Mouse (Mus musculus): Measurements from ENCODE around the gene Zbtb25. TPM values are rescaled to one million over a fixed set of nuclear protein-coding genes. Genes with fewer than 3 reads are reported as not detected.

The Zbtb25 gene
- total and polyA plus RNA-seq, 3 experiments = 5.5 to 12.3 TPM; not detected in 1

DNA sequence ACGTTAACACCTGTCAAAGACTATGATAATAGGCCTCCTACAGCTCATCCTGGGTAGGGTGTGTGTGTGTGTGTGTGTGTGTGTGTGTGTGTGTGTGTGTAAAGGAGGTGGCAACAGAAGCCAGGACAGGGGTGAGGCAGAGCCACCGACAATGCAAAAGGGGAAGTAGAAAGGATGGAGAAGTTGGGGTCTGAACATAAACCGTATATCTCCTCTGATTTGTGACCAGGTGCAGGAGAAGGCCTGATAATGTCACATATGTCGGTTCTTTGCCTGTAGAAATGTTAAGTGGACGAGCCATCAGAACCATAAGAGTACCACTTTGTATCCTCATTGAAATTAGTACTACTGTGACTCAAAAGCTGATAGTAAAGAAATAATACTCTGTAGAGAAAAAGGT lies 35.7 kb downstream of the Zbtb25 start:
- Histone ChIP-seq H3K36me3 (ENCODE audit: control insufficient read depth in 1 of 2, insufficient read depth in 2 of 2, low read length in 2 of 2) (no peaks in the 10 kb centered on the region), H3K4me1 (ENCODE audit: control insufficient read depth in 1 of 2, insufficient read depth in 2 of 2, low read length in 2 of 2) (peaks cover 0 to 2% of the 10 kb centered on the region in 2 experiments; a peak in 1 of 4 replicates), H3K79me2 (ENCODE audit: control insufficient read depth, insufficient read depth, low read length, poor library complexity) (no peaks in the 10 kb centered on the region), H3K9me3 (replicated peaks; ENCODE audit: insufficient read depth, low read length) (no peaks in the 10 kb centered on the region), H3K27me3 (ENCODE audit: control insufficient read depth in 1 of 2, insufficient read depth in 2 of 2, low read length in 2 of 2) (no peaks in the 10 kb centered on the region), H3K9ac (ENCODE audit: control insufficient read depth, low read depth, low read length, poor library complexity, severe bottlenecking) (no peak overlapping the region), H3K27ac (ENCODE audit: control insufficient read depth, low read depth, low read length) (no peak overlapping the region), H3K4me3 (ENCODE audit: control insufficient read depth in 1 of 2, insufficient read depth in 1 of 2, low read depth in 2 of 2, low read length in 2 of 2) (no peak overlapping the region)
- TF ChIP-seq UBTF (IDR thresholded peaks at IDR 0.05; ENCODE audit: borderline replicate concordance, insufficient read depth, low read depth, low read length) (no peak), GATA1 (IDR thresholded peaks at IDR 0.05; ENCODE audit: low read depth, low read length) (peak; percentile 60), EP300 (IDR thresholded peaks at IDR 0.05; ENCODE audit: low read depth in 1 of 2, low read length in 2 of 2) (peak in 1 of 2 experiments; percentile 28; a peak in 1 of 4 replicates), RCOR1 (IDR thresholded peaks at IDR 0.05; ENCODE audit: low read depth, low read length) (peak; percentile 49; the same call in 1 of the 2 replicates), POLR2AphosphoS5 (IDR thresholded peaks at IDR 0.05; ENCODE audit: borderline replicate concordance, low read depth, low read length) (no peak), TCF12 (IDR thresholded peaks at IDR 0.05; ENCODE audit: low read depth, low read length) (peak; percentile 44; the same call in 1 of the 2 replicates), ETS1 (IDR thresholded peaks at IDR 0.05; ENCODE audit: low read depth, low read length) (0 out of 2 replicates have a peak, but pooled peaks have one; percentile 13), POLR2AphosphoS2 (IDR thresholded peaks at IDR 0.05; ENCODE audit: low read length) (no peak)
- DNase-seq (ENCODE audit: low read depth, low spot score) = peak; percentile 68

DNA sequence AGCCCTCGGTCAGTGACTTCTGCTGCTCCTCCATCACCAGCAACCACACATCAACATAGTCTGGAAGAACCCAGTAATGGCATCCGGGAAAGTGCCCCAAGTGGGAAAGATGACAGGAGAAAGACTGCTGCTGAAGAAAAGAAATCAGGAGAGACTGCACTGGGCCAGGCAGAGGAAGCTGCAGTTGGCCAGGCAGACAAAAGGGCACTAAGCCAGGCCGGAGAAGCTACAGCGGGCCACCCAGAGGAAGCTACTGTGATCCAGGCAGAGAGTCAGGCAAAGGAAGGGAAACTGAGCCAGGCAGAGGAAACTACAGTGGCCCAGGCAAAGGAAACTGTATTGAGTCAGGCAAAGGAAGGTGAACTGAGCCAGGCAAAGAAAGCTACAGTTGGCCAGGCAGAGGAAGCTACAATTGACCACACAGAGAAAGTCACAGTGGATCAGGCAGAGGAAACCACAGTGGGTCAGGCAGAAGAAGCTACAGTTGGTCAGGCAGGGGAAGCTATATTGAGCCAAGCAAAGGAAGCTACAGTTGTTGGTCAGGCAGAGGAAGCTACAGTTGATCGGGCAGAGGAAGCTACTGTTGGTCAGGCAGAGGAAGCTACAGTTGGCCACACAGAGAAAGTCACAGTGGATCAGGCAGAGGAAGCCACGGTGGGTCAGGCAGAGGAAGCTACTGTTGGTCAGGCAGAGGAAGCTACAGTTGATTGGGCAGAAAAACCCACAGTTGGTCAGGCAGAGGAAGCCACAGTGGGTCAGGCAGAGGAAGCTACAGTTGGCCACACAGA lies 40.6 kb downstream of the Zbtb25 start:
- Histone ChIP-seq H3K27me3 (ENCODE audit: control insufficient read depth in 1 of 2, insufficient read depth in 2 of 2, low read length in 2 of 2) (no peaks in the 10 kb centered on the region), H3K9ac (ENCODE audit: control insufficient read depth, low read depth, low read length, poor library complexity, severe bottlenecking) (no peak overlapping the region), H3K4me3 (ENCODE audit: control insufficient read depth in 1 of 2, insufficient read depth in 1 of 2, low read depth in 2 of 2, low read length in 2 of 2) (no peak overlapping the region), H3K9me3 (replicated peaks; ENCODE audit: insufficient read depth, low read length) (no peaks in the 10 kb centered on the region), H3K27ac (ENCODE audit: control insufficient read depth, low read depth, low read length) (peak overlapping the region; percentile 6; the same call in 1 of the 2 replicates), H3K79me2 (ENCODE audit: control insufficient read depth, insufficient read depth, low read length, poor library complexity) (no peaks in the 10 kb centered on the region), H3K4me1 (ENCODE audit: control insufficient read depth in 1 of 2, insufficient read depth in 2 of 2, low read length in 2 of 2) (peaks cover 0 to 2% of the 10 kb centered on the region in 2 experiments; a peak in 1 of 4 replicates), H3K36me3 (ENCODE audit: control insufficient read depth in 1 of 2, insufficient read depth in 2 of 2, low read length in 2 of 2) (no peaks in the 10 kb centered on the region)
- no peak for TF ChIP-seq TBP (IDR thresholded peaks at IDR 0.05; ENCODE audit: low read depth, low read length)
- TF ChIP-seq JUND (IDR thresholded peaks at IDR 0.05; ENCODE audit: low read depth, low read length) = no peak
- no peak for TF ChIP-seq ZC3H11A (IDR thresholded peaks at IDR 0.05; ENCODE audit: low read depth, low read length)
- no peak for TF ChIP-seq ZMIZ1 (IDR thresholded peaks at IDR 0.05; ENCODE audit: low read depth, low read length)
- no peak for TF ChIP-seq TAL1 (IDR thresholded peaks at IDR 0.05; ENCODE audit: low read length)
- TF ChIP-seq ZNF384 (IDR thresholded peaks at IDR 0.05; ENCODE audit: low read depth, low read length) = no peak
- no peak for TF ChIP-seq KAT2A (conservative IDR thresholded peaks at IDR 0.05; ENCODE audit: low read depth, low read length)
- no peak for TF ChIP-seq ELF1 (IDR thresholded peaks at IDR 0.05; ENCODE audit: low read depth, low read length)
- TF ChIP-seq MYB (IDR thresholded peaks at IDR 0.05; ENCODE audit: low read depth, low read length) = no peak
- TF ChIP-seq CHD2 (IDR thresholded peaks at IDR 0.05; ENCODE audit: low read length) = no peak
- TF ChIP-seq MAZ (IDR thresholded peaks at IDR 0.05; ENCODE audit: low read depth, low read length) = no peak
- TF ChIP-seq SIN3A (IDR thresholded peaks at IDR 0.05; ENCODE audit: low read length) = no peak
- TF ChIP-seq GABPA (IDR thresholded peaks at IDR 0.05; ENCODE audit: low read depth, low read length) = no peak
- TF ChIP-seq MXI1 (IDR thresholded peaks at IDR 0.05; ENCODE audit: low read depth, low read length) = no peak
- no peak for TF ChIP-seq POLR2A (IDR thresholded peaks at IDR 0.05; ENCODE audit: control insufficient read depth in 1 of 2, insufficient read depth in 1 of 2, low read depth in 1 of 2, low read length in 2 of 2, poor library complexity in 1 of 2)
- TF ChIP-seq NELFE (IDR thresholded peaks at IDR 0.05; ENCODE audit: low read depth, low read length) = no peak
- no peak for TF ChIP-seq E2F4 (IDR thresholded peaks at IDR 0.05; ENCODE audit: borderline replicate concordance, low read depth, low read length)
- no peak for DNase-seq (ENCODE audit: low read depth, low spot score)
